Mouse (Mus musculus) gastrocnemius, adult 8-10 months (tissue): ENCODE measurements around the gene Uchl1. TPM values are rescaled to one million over a fixed set of nuclear protein-coding genes. Genes with fewer than 3 reads are reported as not detected.

Experiments used
- DNase-seq, 2 experiments: peaks; one replicate each; pipeline ENCODE4 v3.0.0; 2022; ENCODE audit warnings: low spot score in 2 of 2
- total RNA-seq, 4 experiments: library from RNA; stranded (reverse); gene quantifications; 2 replicates each; pipeline ENCODE4 v1.2.4; 2022

Uchl1 gene
- 1 to 10 TPM; 4.5 to 9.3 (median 5.2) TPM for total RNA-seq

GRCm38 (mm10) chr5:66675983-66676382, at the start of gene Uchl1:
TSS of gene Uchl1 (plus strand) at chr5:66676091.
- peak in 1 of 2 experiments; percentile 6 for DNase-seq

GRCm38 (mm10) chr5:66627805-66628204, 48.1 kb upstream of the Uchl1 start:
- no peak for DNase-seq

- no peak for DNase-seq
Measured at GRCm38 (mm10) chr5:66635459-66636079, 40.3 kb upstream of the Uchl1 start.

GRCm38 (mm10) chr5:66642156-66642555, 33.7 kb upstream of the Uchl1 start:
- DNase-seq, result no peak

DNA sequence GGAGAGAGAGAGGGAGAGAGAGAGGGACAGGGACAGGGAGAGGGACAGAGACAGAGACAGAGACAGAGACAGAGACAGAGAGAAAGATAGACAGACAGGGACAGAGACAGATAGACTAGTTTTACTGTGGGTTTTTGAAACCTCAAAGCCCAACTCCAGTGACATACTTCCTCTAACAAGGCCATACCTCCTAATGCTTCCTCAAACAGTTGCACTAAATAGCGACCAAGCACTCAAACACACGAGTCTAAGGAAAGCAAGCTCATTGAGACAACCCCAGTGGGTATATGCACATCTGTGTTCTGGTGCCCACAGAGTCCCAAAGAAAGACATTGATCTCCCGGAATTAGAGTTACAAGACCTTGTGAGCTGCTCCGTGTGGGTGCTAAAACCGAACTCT, 32.6 kb upstream of the Uchl1 start:
- DNase-seq, result no peak

- no peak for DNase-seq
Measured at GRCm38 (mm10) chr5:66647504-66647903, 28.4 kb upstream of the Uchl1 start.

DNA sequence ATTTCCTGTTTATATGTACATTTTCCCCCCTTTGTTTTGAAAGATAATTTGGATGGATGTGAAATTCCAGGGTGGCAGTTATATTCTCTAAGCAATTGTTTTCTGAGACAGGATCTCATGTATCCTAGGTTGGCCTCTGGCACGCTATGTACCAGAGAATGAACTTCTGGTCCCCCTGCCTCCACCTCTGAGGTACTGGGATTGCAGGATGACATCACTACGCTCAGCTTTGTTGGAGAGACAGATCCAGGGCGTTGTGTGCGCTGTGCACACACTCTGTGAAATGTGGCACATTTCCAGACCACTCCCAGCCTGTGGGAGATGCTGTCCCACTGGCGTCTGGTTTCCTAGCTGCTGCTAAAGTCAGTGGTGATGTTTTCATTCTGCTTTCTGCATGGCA, 21.7 kb upstream of the Uchl1 start:
- no peak for DNase-seq

- no peak for DNase-seq
Measured at GRCm38 (mm10) chr5:66675189-66675890, 551 bp upstream of the Uchl1 start.

GRCm38 (mm10) chr5:66676457-66677117, 696 bp downstream of the Uchl1 start:
- no peak for DNase-seq

GRCm38 (mm10) chr5:66677411-66678345, 1.8 kb downstream of the Uchl1 start:
- DNase-seq, result no peak

DNA sequence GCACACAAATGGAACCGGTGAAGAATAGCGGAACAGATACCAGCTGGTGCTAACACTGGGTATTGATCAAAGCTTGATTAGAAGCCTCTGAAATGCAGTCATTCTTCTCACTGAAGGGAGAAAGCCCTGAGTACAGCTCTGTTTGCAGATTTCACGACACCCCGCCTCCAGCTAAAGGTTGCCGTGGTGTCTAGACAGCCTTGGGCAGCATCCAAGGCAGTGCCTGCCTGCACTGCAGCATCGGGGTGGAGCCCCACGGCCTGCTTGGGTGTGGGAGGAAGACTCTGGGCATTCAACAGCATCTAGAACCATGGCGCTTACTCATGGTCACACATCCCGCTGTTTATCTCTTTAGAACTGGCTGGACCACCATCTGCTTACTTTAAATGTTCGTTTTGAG, 3.3 kb downstream of the Uchl1 start:
- DNase-seq, result no peak

GRCm38 (mm10) chr5:66685930-66686329, 10.0 kb downstream of the Uchl1 start:
- DNase-seq, result no peak

DNA sequence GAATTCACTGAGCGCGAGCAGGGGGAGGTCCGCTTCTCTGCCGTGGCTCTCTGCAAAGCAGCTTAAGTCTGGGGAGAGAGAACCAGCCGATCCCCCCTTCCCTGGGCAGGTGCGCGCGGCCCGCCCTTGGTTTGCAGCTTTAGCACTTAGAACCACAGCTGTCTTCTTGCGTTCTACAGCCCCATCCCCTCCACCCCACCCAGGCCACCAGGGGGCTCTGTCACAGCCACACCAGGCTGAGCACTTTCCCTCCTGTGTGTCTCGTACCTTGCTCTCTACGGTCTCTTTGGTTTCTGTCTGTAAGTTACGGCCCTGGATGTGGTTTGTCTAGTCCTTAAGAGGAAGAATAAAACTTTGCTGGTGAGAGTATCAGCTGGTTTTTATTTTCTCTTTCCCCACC, 11.0 kb downstream of the Uchl1 start:
- no peak for DNase-seq

GRCm38 (mm10) chr5:66687737-66688136, 11.8 kb downstream of the Uchl1 start:
- no peak for DNase-seq

DNA sequence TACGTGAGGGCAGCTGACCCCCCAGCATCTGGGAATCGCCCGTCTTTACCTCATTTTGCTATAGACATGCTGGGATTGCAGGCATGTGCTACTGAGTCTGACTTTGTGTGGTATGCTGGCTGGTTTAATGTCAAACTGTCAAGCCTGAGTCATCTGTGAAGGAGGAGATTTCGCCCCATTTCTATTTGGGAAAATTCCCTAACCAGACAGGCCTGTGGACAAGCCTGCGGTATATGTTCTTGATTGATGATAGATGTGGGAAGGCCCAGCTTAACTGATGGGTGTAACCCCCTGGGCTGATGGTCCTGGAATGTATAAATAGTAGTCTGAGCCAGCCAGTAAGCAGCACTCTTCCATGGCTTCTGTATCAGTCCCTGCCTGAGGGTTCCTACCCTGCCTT, 12.4 kb downstream of the Uchl1 start:
- no peak for DNase-seq

DNA sequence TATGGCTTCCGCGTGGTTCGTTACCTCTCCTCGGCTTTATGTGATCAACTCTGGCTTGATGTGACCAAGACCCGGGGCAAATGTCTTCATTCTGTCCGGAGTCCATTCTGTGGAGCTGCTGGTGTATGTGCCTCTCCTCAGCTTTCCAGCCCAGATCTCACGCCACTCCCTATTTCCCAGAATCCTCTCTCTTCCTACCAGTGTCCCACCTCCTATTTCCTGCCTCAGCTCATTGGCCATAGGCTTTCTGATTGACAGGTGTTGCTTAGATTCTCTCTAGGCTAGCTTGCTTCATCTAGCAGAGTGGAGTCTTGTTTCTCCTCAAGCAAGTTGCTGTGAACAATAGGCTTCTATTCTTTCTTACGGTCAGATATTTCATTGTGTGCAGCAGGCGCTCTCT, 13.9 kb downstream of the Uchl1 start:
- no peak for DNase-seq

DNA sequence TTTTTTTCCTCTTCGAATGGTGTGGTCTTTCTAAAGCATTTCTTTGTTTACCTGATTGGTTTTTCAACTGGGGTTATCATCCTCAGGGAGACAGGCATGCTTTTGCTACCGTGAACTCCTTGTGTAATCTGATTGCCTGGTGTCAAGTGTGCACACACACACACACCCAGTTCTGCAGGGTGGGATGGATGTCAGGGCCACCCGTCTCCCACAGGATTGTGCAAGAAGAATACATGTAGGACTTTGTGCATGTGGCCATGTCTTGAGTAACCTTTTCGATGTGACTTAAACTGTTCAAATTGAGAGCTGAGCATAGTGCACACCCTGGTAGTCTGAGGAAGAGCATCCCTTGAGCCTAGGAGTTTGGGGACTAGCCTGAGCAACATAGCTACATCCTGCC, 17.3 kb downstream of the Uchl1 start:
- DNase-seq, result no peak

DNA sequence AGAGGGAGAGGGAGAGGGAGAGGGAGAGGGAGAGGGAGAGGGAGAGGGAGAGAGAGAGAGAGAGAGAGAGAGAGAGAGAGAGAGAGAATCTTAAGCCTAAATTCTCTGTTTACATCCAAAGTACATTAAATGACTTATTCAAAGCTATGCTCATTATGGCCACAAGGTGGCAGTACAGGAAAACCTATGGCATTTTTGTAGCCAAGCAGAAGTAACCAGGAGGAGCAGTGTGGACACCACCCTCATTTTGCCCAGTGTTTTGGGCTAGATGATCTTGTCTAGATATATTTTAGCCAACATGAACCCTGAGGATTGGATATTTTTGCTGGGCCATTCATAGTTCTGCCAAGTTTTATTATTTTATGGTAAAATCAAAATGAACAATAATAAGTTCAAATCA, 21.2 kb downstream of the Uchl1 start:
- no peak for DNase-seq

GRCm38 (mm10) chr5:66699911-66700310, 24.0 kb downstream of the Uchl1 start:
- DNase-seq, result no peak

DNA sequence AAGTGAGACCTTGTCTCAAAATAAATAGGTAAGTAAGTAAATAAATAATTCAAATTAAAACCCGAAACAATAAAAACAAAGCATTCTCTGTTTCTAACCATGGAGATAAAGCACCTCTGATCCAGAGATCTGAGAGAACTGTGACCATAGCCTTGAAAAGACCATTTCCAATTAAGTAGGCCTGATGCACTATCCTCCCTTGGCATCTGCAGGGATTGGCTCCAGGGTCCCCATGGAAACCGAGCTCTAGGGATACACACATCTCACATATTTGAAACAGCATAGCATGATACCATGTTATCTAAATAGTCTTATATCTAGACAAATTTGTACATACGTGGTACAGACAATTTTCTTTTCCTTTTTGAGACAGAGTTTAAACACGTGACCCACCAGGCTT, 26.1 kb downstream of the Uchl1 start:
- DNase-seq, result no peak

DNA sequence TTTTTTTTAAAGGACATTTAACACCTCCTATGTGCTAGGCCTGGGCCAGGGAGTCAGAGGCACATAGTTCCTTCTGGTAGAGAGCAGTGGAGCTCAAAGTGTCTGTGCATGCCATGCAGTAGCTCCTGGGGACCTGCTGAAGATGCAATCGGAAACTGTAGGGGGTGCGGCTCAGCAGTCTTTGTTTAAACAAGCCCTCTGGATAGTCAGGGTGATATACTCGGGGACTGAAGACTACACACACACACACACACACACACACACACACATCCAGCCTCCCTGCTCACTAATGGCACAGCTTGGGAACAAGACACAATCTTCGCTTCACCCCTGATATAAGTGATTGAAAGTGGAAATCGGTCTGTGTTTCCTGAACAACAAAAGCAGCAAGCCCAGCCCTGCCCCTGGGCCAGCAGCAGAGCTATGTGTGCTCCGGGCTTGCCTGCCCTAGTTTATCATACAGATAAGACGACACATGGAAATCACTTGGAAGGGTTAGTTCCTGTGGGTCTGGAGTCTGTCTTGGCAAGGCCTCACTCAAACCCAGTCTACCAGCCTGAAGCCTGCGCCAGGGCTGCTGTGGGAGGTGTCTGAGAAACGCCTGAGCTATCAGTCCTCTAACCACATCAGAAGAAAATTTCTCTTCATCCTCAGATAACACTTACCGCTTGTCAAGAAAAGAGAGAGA, 27.6 kb downstream of the Uchl1 start:
- DNase-seq, result no peak
